Mouse (Mus musculus) subcutaneous adipose tissue, adult 2 months (tissue): ENCODE data around the gene Gnl3. TPM values are rescaled to one million over a fixed set of nuclear protein-coding genes. Genes with fewer than 3 reads are reported as not detected.

Experiments
- polyA plus RNA-seq: library from polyadenylated mRNA; depleted of rRNA; stranded (reverse); fragments of >200 nt; gene quantifications from 2 replicates; pipeline ENCODE4 v1.2.3, GENCODE M21; 2012; ENCODE audit warnings: low replicate concordance; rRNA removed

Gnl3 gene
- 16.2 and 42.3 TPM in 2 replicates for polyA plus RNA-seq

GRCm38 (mm10) chr14:31018860-31019291 is at the start of gene Gnl3, which contains the start of gene Pbrm1:
Gnl3 (minus strand) TSS chr14:31019152.
Pbrm1 (plus strand) TSS chr14:31019138.

GRCm38 (mm10) chr14:31001307-31002205 is 17.4 kb downstream of the Gnl3 start, which contains the start of the genes Glt8d1 and Spcs1:
Glt8d1 (plus strand) TSS chr14:31001400.
Spcs1 (minus strand) TSS chr14:31001672.

Other genes with a start within 250 kb of the Gnl3 start
- 32.3 and 40.5 TPM in 2 replicates for gene Tmem110, start 193.6 kb downstream of the Gnl3 start, polyA plus RNA-seq
- 27.6 and 60.8 TPM in 2 replicates for gene Mustn1, start 140.0 kb downstream of the Gnl3 start, polyA plus RNA-seq
- gene Itih4, start 132.7 kb downstream of the Gnl3 start, polyA plus RNA-seq: 3.2 and 4.9 TPM in 2 replicates
- 0.43 and 1.0 TPM in 2 replicates for gene Itih3, start 95.4 kb downstream of the Gnl3 start, polyA plus RNA-seq
- gene Itih1, start 75.9 kb downstream of the Gnl3 start, polyA plus RNA-seq: 0.17 and 0.46 TPM in 2 replicates
- gene Nek4, start 67.8 kb downstream of the Gnl3 start, polyA plus RNA-seq: 3.1 and 5.7 TPM in 2 replicates
- gene Glt8d1, start 17.8 kb downstream of the Gnl3 start, polyA plus RNA-seq: 32.5 and 46.0 TPM in 2 replicates
- 208 and 223 TPM in 2 replicates for gene Spcs1, start 17.5 kb downstream of the Gnl3 start, polyA plus RNA-seq
- gene Pbrm1, start within 50 bp of the Gnl3 start, polyA plus RNA-seq: 10.7 and 21.0 TPM in 2 replicates
- 24.2 and 50.4 TPM in 2 replicates for gene Smim4, start 109.8 kb upstream of the Gnl3 start, polyA plus RNA-seq
- gene Nt5dc2, start 111.9 kb upstream of the Gnl3 start, polyA plus RNA-seq: 27.5 and 77.3 TPM in 2 replicates
- gene Stab1, start 149.5 kb upstream of the Gnl3 start, polyA plus RNA-seq: 161 and 184 TPM in 2 replicates
- 0.19 and 0.75 TPM in 2 replicates for gene Tnnc1, start 189.2 kb upstream of the Gnl3 start, polyA plus RNA-seq
- 317 and 568 TPM in 2 replicates for gene Nisch, start 197.8 kb upstream of the Gnl3 start, polyA plus RNA-seq
- 17.6 and 29.3 TPM in 2 replicates for gene Sema3g, start 198.7 kb upstream of the Gnl3 start, polyA plus RNA-seq
- 5.5 and 6.4 TPM in 2 replicates for gene Phf7, start 232.2 kb upstream of the Gnl3 start, polyA plus RNA-seq
- 49.3 and 71.2 TPM in 2 replicates for gene Bap1, start 232.3 kb upstream of the Gnl3 start, polyA plus RNA-seq